In genomic region chr11:119298917-119299316, GRCm38 (mm10) we compare ENCODE assay signal across 9 mouse cellular contexts. TPM values are rescaled to one million over a fixed set of nuclear protein-coding genes. Genes with fewer than 3 reads are reported as not detected.
DNase-seq lines count a peak whose midpoint lies in the region; ATAC-seq and TF ChIP-seq lines count a peak whose summit lies in the region.
"Had no signal": no experiment of that assay in that cellular context is flagged by ENCODE, and none has a peak within 500 bp of the region (broad histone marks: within the 10 kb centered on the region; RNA-seq: fewer than 3 reads in every experiment).

No protein-coding gene starts in this region.

- H3K27me3 ChIP-seq in kidney, embryonic 15.5 days, result 0 out of 2 replicates have a peak, but pooled peaks cover 3% of the 10 kb centered on the region
- H3K27me3 ChIP-seq in hindbrain, embryonic 14.5 days (ENCODE audit: control insufficient read depth, insufficient read depth, low read length), result no peaks in the 10 kb centered on the region
- H3K27me3 ChIP-seq in midbrain, embryonic 14.5 days (ENCODE audit: control insufficient read depth, insufficient read depth, low read length), result no peaks in the 10 kb centered on the region

- ATAC-seq in kidney, embryonic 15.5 days (replicated peaks; ENCODE audit: low FRiP score), result no peak
- ATAC-seq in hindbrain, embryonic 14.5 days (ENCODE audit: low FRiP score), result no peak
- no peak for ATAC-seq in midbrain, embryonic 14.5 days (ENCODE audit: low FRiP score, low TSS enrichment)

- no peak for DNase-seq in kidney, postnatal 25 days
- no peak for DNase-seq in hindbrain, embryonic 14.5 days (ENCODE audit: low spot score)
- no peak for DNase-seq in midbrain, embryonic 14.5 days
- DNase-seq in frontal cortex, postnatal 14 days (ENCODE audit: low spot score in 2 of 2), result no peak
- DNase-seq in ovary, postnatal 14 days (ENCODE audit: low spot score), result no peak
- DNase-seq in thymus, postnatal 14 days, result no peak
- DNase-seq: gastrocnemius, postnatal 36 days had no signal

- peak overlapping the region; percentile 98 for H3K9ac ChIP-seq in kidney, embryonic 15.5 days
- peak overlapping the region; percentile 87 for H3K9ac ChIP-seq in hindbrain, embryonic 14.5 days
- peak overlapping the region; percentile 92 for H3K9ac ChIP-seq in midbrain, embryonic 14.5 days (replicated peaks; ENCODE audit: low read length)

- H3K27ac ChIP-seq in kidney, embryonic 15.5 days, result peak overlapping the region; percentile 96; the same call in 1 of the 2 replicates
- H3K27ac ChIP-seq in bone marrow macrophage, adult 2 months (ENCODE audit: insufficient read depth, low read depth, low read length), result no peak overlapping the region
- no peak overlapping the region for H3K27ac ChIP-seq in hindbrain, embryonic 14.5 days
- no peak overlapping the region for H3K27ac ChIP-seq in midbrain, embryonic 14.5 days (replicated peaks; ENCODE audit: low read depth, low read length)

- 13% methylated on average over 7 of the region's 7 CpGs for WGBS in kidney, embryonic 15.5 days
- WGBS in hindbrain, embryonic 14.5 days, result 20% methylated on average over 7 of the region's 7 CpGs
- WGBS in midbrain, embryonic 14.5 days, result 19% methylated on average over 7 of the region's 7 CpGs

- H3K9me3 ChIP-seq in kidney, embryonic 15.5 days (replicated peaks), result no peaks in the 10 kb centered on the region
- H3K9me3 ChIP-seq in hindbrain, embryonic 14.5 days (ENCODE audit: control insufficient read depth, low read length), result no peaks in the 10 kb centered on the region
- no peaks in the 10 kb centered on the region for H3K9me3 ChIP-seq in midbrain, embryonic 14.5 days (ENCODE audit: control insufficient read depth, low read length)

- peak overlapping the region; percentile 93 for H3K4me2 ChIP-seq in kidney, embryonic 15.5 days
- H3K4me2 ChIP-seq in hindbrain, embryonic 14.5 days (replicated peaks), result peak overlapping the region; percentile 71
- peak overlapping the region; percentile 94 for H3K4me2 ChIP-seq in midbrain, embryonic 14.5 days (ENCODE audit: low read length)

- TF ChIP-seq CTCF in bone marrow macrophage, adult 2 months (IDR thresholded peaks at IDR 0.05; ENCODE audit: low read depth, low read length), result no peak

- H3K36me3 ChIP-seq in kidney, embryonic 15.5 days, result peaks cover 44% of the 10 kb centered on the region
- peaks cover 44% of the 10 kb centered on the region for H3K36me3 ChIP-seq in hindbrain, embryonic 14.5 days (replicated peaks; ENCODE audit: control insufficient read depth, insufficient read depth)
- H3K36me3 ChIP-seq in midbrain, embryonic 14.5 days (ENCODE audit: control insufficient read depth, insufficient read depth, low read length), result peaks cover 38% of the 10 kb centered on the region

- H3K4me3 ChIP-seq in kidney, embryonic 15.5 days (replicated peaks), result peak overlapping the region; percentile 99
- H3K4me3 ChIP-seq in bone marrow macrophage, adult 2 months (ENCODE audit: insufficient read depth, low read length), result peak overlapping the region; percentile 99
- H3K4me3 ChIP-seq in hindbrain, embryonic 14.5 days (replicated peaks; ENCODE audit: low read length), result peak overlapping the region; percentile 68
- H3K4me3 ChIP-seq in midbrain, embryonic 14.5 days (replicated peaks; ENCODE audit: low read depth, low read length), result peak overlapping the region; percentile 95

- H3K4me1 ChIP-seq in kidney, embryonic 15.5 days, result peaks cover 20% of the 10 kb centered on the region
- peaks cover 5% of the 10 kb centered on the region; the same call in 1 of the 2 replicates for H3K4me1 ChIP-seq in bone marrow macrophage, adult 2 months (ENCODE audit: control insufficient read depth, insufficient read depth, low read length)
- peaks cover 10% of the 10 kb centered on the region for H3K4me1 ChIP-seq in hindbrain, embryonic 14.5 days (replicated peaks; ENCODE audit: control insufficient read depth, insufficient read depth, low read length)
- peaks cover 15% of the 10 kb centered on the region for H3K4me1 ChIP-seq in midbrain, embryonic 14.5 days (ENCODE audit: control insufficient read depth, insufficient read depth, low read length)

- no peak for TF ChIP-seq POLR2A in bone marrow macrophage, adult 2 months (IDR thresholded peaks at IDR 0.05; ENCODE audit: borderline replicate concordance, low read depth, low read length)

RNA-seq across cellular contexts. Expression of gene Eif4a3, which starts 1.0 kb away (rescaled TPM):
- 383 and 393 TPM in 2 replicates for polyA plus RNA-seq in kidney, embryonic 15.5 days (2015; fragmentation: Nextera tagmentation; extraction: Ambion mirVana)
- polyA plus RNA-seq in bone marrow macrophage, adult 2 months (2012; ENCODE audit: insufficient read depth, insufficient read length, missing spikeins), result 105 and 120 TPM in 2 replicates
- polyA plus RNA-seq in hindbrain, embryonic 14.5 days (2014; fragmentation: Nextera tagmentation; extraction: Ambion mirVana), result 223 and 243 TPM in 2 replicates
- 257 and 264 TPM in 2 replicates for polyA plus RNA-seq in midbrain, embryonic 14.5 days (2014; fragmentation: Nextera tagmentation; extraction: Ambion mirVana)

RNA-seq across cellular contexts. Expression of gene Card14, which starts 8.7 kb away (rescaled TPM):
- polyA plus RNA-seq in kidney, embryonic 15.5 days (2015; fragmentation: Nextera tagmentation; extraction: Ambion mirVana), result 0.23 and 0.46 TPM in 2 replicates
- polyA plus RNA-seq in bone marrow macrophage, adult 2 months (2012; ENCODE audit: insufficient read depth, insufficient read length, missing spikeins), result not detected in 2 replicates
- 0.16 and 0.18 TPM in 2 replicates for polyA plus RNA-seq in hindbrain, embryonic 14.5 days (2014; fragmentation: Nextera tagmentation; extraction: Ambion mirVana)
- 0.11 and 0.16 TPM in 2 replicates for polyA plus RNA-seq in midbrain, embryonic 14.5 days (2014; fragmentation: Nextera tagmentation; extraction: Ambion mirVana)

RNA-seq across cellular contexts. Expression of gene Gaa, which starts 31.2 kb away (rescaled TPM):
- 53.9 and 64.8 TPM in 2 replicates for polyA plus RNA-seq in kidney, embryonic 15.5 days (2015; fragmentation: Nextera tagmentation; extraction: Ambion mirVana)
- polyA plus RNA-seq in bone marrow macrophage, adult 2 months (2012; ENCODE audit: insufficient read depth, insufficient read length, missing spikeins), result 58.3 and 65.2 TPM in 2 replicates
- 78.7 and 82.4 TPM in 2 replicates for polyA plus RNA-seq in hindbrain, embryonic 14.5 days (2014; fragmentation: Nextera tagmentation; extraction: Ambion mirVana)
- polyA plus RNA-seq in midbrain, embryonic 14.5 days (2014; fragmentation: Nextera tagmentation; extraction: Ambion mirVana), result 58.6 and 67.2 TPM in 2 replicates

RNA-seq across cellular contexts. Expression of gene Sgsh, which starts 56.4 kb away (rescaled TPM):
- 6.6 and 8.9 TPM in 2 replicates for polyA plus RNA-seq in kidney, embryonic 15.5 days (2015; fragmentation: Nextera tagmentation; extraction: Ambion mirVana)
- polyA plus RNA-seq in bone marrow macrophage, adult 2 months (2012; ENCODE audit: insufficient read depth, insufficient read length, missing spikeins), result 39.6 and 41.9 TPM in 2 replicates
- polyA plus RNA-seq in hindbrain, embryonic 14.5 days (2014; fragmentation: Nextera tagmentation; extraction: Ambion mirVana), result 3.4 and 5.1 TPM in 2 replicates
- polyA plus RNA-seq in midbrain, embryonic 14.5 days (2014; fragmentation: Nextera tagmentation; extraction: Ambion mirVana), result 5.3 and 6.1 TPM in 2 replicates

RNA-seq across cellular contexts. Expression of gene Slc26a11, which starts 56.4 kb away (rescaled TPM):
- 8.7 and 10.8 TPM in 2 replicates for polyA plus RNA-seq in kidney, embryonic 15.5 days (2015; fragmentation: Nextera tagmentation; extraction: Ambion mirVana)
- polyA plus RNA-seq in bone marrow macrophage, adult 2 months (2012; ENCODE audit: insufficient read depth, insufficient read length, missing spikeins), result 50.6 and 63.4 TPM in 2 replicates
- 5.0 and 6.0 TPM in 2 replicates for polyA plus RNA-seq in hindbrain, embryonic 14.5 days (2014; fragmentation: Nextera tagmentation; extraction: Ambion mirVana)
- 3.9 and 5.0 TPM in 2 replicates for polyA plus RNA-seq in midbrain, embryonic 14.5 days (2014; fragmentation: Nextera tagmentation; extraction: Ambion mirVana)
